Mouse (Mus musculus) hindbrain, embryonic 10.5 days (tissue): ENCODE data around the gene Olfr1257. TPM values are rescaled to one million over a fixed set of nuclear protein-coding genes. Genes with fewer than 3 reads are reported as not detected.
"Not testable (repeated sequence)": the region's sequence is repeated elsewhere in the genome, so short reads cannot be mapped to it uniquely, and the experiment has no call there.

ENCODE experiments used
- DNase-seq: peaks from one replicate; pipeline ENCODE4 v3.0.0-alpha.2; 2017; ENCODE audit warnings: low spot score
- H3K27ac ChIP-seq: fragments of 300-500 bp; sonication (generic); 2 replicates; pipeline ENCODE4 v1.5.1; 2016; ENCODE audit warnings: mild to moderate bottlenecking, moderate library complexity
- H3K27me3 ChIP-seq: fragments of 300-500 bp; sonication (generic); 2 replicates; pipeline ENCODE4 v1.6.1; 2016; ENCODE audit warnings: mild to moderate bottlenecking; ENCODE audit not compliant: poor library complexity, insufficient read depth, severe bottlenecking
- H3K36me3 ChIP-seq: fragments of 300-500 bp; sonication (generic); 2 replicates; pipeline ENCODE4 v1.6.1; 2016; ENCODE audit warnings: mild to moderate bottlenecking, moderate library complexity
- H3K4me1 ChIP-seq: fragments of 300-500 bp; sonication (generic); replicated peaks from 2 replicates; pipeline ENCODE4 v1.6.1; 2016; ENCODE audit warnings: mild to moderate bottlenecking
- H3K4me3 ChIP-seq: fragments of 300-500 bp; sonication (generic); 2 replicates; pipeline ENCODE4 v1.5.1; 2016; ENCODE audit warnings: mild to moderate bottlenecking, moderate library complexity
- H3K9me3 ChIP-seq: fragments of 300-500 bp; sonication (generic); 2 replicates; pipeline ENCODE4 v1.6.1; 2016; ENCODE audit warnings: mild to moderate bottlenecking, moderate library complexity
- WGBS: fragments of 180-500 bp; shearing (Covaris S2); methylation state at CpG from one replicate; pipeline ENCODE4 v1.1.7; 2016; 5-methylcytosine and 5-hydroxymethylcytosine counted together
- polyA plus RNA-seq: library from polyadenylated mRNA; unstranded; fragments of >200 nt; fragmentation: Nextera tagmentation; extraction: Ambion mirVana; gene quantifications from 2 replicates; pipeline ENCODE4 v1.2.1, GENCODE M21; 2016

Olfr1257 gene
- polyA plus RNA-seq = not detected in 2 replicates

GRCm38 (mm10) chr2:89878137-89878536, at the start of gene Olfr1257:
TSS of gene Olfr1257 (plus strand) at chr2:89878437.
- Histone ChIP-seq H3K9me3 (0 out of 2 replicates have a peak, but pooled peaks cover 3% of the 10 kb centered on the region), H3K27me3 (no peaks in the 10 kb centered on the region), H3K36me3 (no peaks in the 10 kb centered on the region), H3K27ac (no peak within 1 kb of the TSS), H3K4me1 (no peaks in the 10 kb centered on the region), H3K4me3 (no peak within 1 kb of the TSS)
- DNase-seq = no peak
- WGBS = 94% methylated on average over 1 of the region's 1 CpGs

GRCm38 (mm10) chr2:89841455-89841854, 36.8 kb upstream of the Olfr1257 start, which contains the start of gene Olfr1256:
TSS of gene Olfr1256 (minus strand) at chr2:89841555.
- no peaks in the 10 kb centered on the region for H3K4me1 ChIP-seq
- no peaks in the 10 kb centered on the region for H3K36me3 ChIP-seq
- no peak within 1 kb of the TSS for H3K27ac ChIP-seq
- no peaks in the 10 kb centered on the region for H3K27me3 ChIP-seq
- H3K4me3 ChIP-seq = no peak within 1 kb of the TSS
- H3K9me3 ChIP-seq = no peaks in the 10 kb centered on the region
- 58% methylated on average over 2 of the region's 2 CpGs for WGBS
- no peak for DNase-seq

GRCm38 (mm10) chr2:89848105-89848504, 30.1 kb upstream of the Olfr1257 start, which contains the start of gene Olfr48:
TSS of gene Olfr48 (minus strand) at chr2:89848205.
- H3K9me3 ChIP-seq = no peaks in the 10 kb centered on the region
- H3K27me3 ChIP-seq = no peaks in the 10 kb centered on the region
- no peaks in the 10 kb centered on the region for H3K4me1 ChIP-seq
- WGBS = 86% methylated on average over 5 of the region's 5 CpGs
- H3K4me3 ChIP-seq = no peak within 1 kb of the TSS
- DNase-seq = no peak
- H3K27ac ChIP-seq = no peak within 1 kb of the TSS
- H3K36me3 ChIP-seq = no peaks in the 10 kb centered on the region

- Histone ChIP-seq H3K27ac (no peak overlapping the region), H3K27me3 (no peaks in the 10 kb centered on the region), H3K36me3 (no peaks in the 10 kb centered on the region), H3K4me1 (no peaks in the 10 kb centered on the region), H3K9me3 (no peaks in the 10 kb centered on the region), H3K4me3 (no peak overlapping the region)
- no peak for DNase-seq
- 98% methylated on average over 1 of the region's 1 CpGs for WGBS
Measured at GRCm38 (mm10) chr2:89849230-89849629, 29.0 kb upstream of the Olfr1257 start.

DNA sequence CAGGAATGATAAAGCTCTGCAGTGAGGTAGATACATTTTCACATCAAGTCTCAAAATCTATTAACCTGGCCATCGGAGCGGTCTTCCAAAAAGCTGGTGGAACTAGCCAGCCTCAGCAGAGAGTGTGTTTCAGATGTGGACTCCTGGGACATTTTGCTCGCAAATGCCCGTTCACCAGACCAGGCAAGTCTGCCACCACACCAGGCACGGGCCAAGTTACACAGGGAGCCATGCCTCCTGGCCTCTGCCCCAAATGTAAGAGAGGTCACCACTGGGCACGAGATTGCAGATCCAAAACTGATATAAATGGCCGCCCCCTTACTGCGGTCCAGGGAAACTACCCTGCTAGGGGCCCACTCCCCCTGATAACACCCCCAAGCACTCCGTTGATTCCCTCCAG, 34.4 kb downstream of the Olfr1257 start:
- WGBS = 93% methylated on average over 9 of the region's 9 CpGs
- not testable (repeated sequence) for H3K27ac ChIP-seq, H3K4me3 ChIP-seq, H3K36me3 ChIP-seq, H3K9me3 ChIP-seq, DNase-seq, H3K27me3 ChIP-seq, H3K4me1 ChIP-seq

GRCm38 (mm10) chr2:89927009-89927408, 48.8 kb downstream of the Olfr1257 start, which contains the start of gene Olfr1258:
TSS of gene Olfr1258 (plus strand) at chr2:89927309.
- no peaks in the 10 kb centered on the region for H3K27me3 ChIP-seq
- H3K4me3 ChIP-seq = no peak within 1 kb of the TSS
- H3K36me3 ChIP-seq = no peaks in the 10 kb centered on the region
- no peaks in the 10 kb centered on the region for H3K9me3 ChIP-seq
- no peak for DNase-seq
- no peaks in the 10 kb centered on the region for H3K4me1 ChIP-seq
- H3K27ac ChIP-seq = no peak within 1 kb of the TSS

Other genes with a start within 250 kb of the Olfr1257 start
- gene Olfr1249, start 243.5 kb upstream of the Olfr1257 start, polyA plus RNA-seq = not detected in 2 replicates
- not detected in 2 replicates for gene Olfr1250, start 217.0 kb upstream of the Olfr1257 start, polyA plus RNA-seq
- gene Olfr1251, start 206.5 kb upstream of the Olfr1257 start, polyA plus RNA-seq = not detected in 2 replicates
- gene Olfr1252, start 153.4 kb upstream of the Olfr1257 start, polyA plus RNA-seq = not detected in 2 replicates
- gene Olfr1253, start 121.3 kb upstream of the Olfr1257 start, polyA plus RNA-seq = not detected in 2 replicates
- gene Olfr1254, start 84.8 kb upstream of the Olfr1257 start, polyA plus RNA-seq = not detected in 2 replicates
- gene Olfr1255, start 66.4 kb upstream of the Olfr1257 start, polyA plus RNA-seq = not detected in 2 replicates
- not detected in 2 replicates for gene Olfr1256, start 36.9 kb upstream of the Olfr1257 start, polyA plus RNA-seq
- gene Olfr48, start 30.2 kb upstream of the Olfr1257 start, polyA plus RNA-seq = not detected in 2 replicates
- gene Olfr1258, start 48.9 kb downstream of the Olfr1257 start, polyA plus RNA-seq = not detected in 2 replicates
- not detected in 2 replicates for gene Olfr1259, start 70.2 kb downstream of the Olfr1257 start, polyA plus RNA-seq
- gene Olfr1260, start 95.9 kb downstream of the Olfr1257 start, polyA plus RNA-seq = not detected in 2 replicates
- gene Olfr1261, start 112.8 kb downstream of the Olfr1257 start, polyA plus RNA-seq = not detected in 2 replicates
- not detected in 2 replicates for gene Olfr1262, start 121.7 kb downstream of the Olfr1257 start, polyA plus RNA-seq
- not detected in 2 replicates for gene Olfr1263, start 133.7 kb downstream of the Olfr1257 start, polyA plus RNA-seq
- not detected in 2 replicates for gene Olfr1264, start 147.1 kb downstream of the Olfr1257 start, polyA plus RNA-seq
- not detected in 2 replicates for gene Olfr1265, start 156.9 kb downstream of the Olfr1257 start, polyA plus RNA-seq
- gene Olfr140, start 185.2 kb downstream of the Olfr1257 start, polyA plus RNA-seq = not detected in 2 replicates
- gene Olfr1269, start 243.0 kb downstream of the Olfr1257 start, polyA plus RNA-seq = not detected in 2 replicates